Mouse (Mus musculus): ENCODE measurements at regions not wholly inside any gene's neighbourhood (a gene's known extent, or its start where the extent isn't known, plus 50 kb on each side); places are given as distances from the start of the nearest gene placed in this dataset.

DNA sequence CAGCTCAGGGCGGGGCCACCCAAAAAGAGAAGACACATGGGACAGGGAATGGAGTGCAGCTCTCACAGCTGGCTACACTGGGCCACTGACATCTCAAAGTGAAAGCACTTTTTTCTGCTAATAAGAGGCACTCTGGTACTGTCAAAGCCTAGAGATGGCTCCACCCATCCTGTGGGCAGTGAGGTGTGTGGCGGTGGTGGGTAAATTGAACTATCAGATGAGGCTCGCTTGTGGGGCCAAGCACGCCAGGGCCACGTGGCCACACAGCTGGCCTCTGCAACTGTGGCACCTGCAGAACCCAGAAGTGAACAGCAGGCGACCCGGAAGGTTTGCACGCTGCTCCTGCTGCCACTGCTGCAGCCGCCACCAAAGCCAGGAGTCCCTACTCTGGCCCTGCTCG, 756.6 kb downstream of the A830018L16Rik start:
- no peak for TF ChIP-seq CTCF (IDR thresholded peaks at IDR 0.05; ENCODE audit: borderline replicate concordance, insufficient read depth, low read length)
- TF ChIP-seq POLR2A (IDR thresholded peaks at IDR 0.05; ENCODE audit: low read depth, low read length): no peak

All from embryonic fibroblast, embryonic 13.5 days (primary cell).